Mouse (Mus musculus) stomach, embryonic 14.5 days (tissue): ENCODE results near the gene Slc22a14. TPM values are rescaled to one million over a fixed set of nuclear protein-coding genes. Genes with fewer than 3 reads are reported as not detected.
"Not testable (repeated sequence)": the region's sequence is repeated elsewhere in the genome, so short reads cannot be mapped to it uniquely, and the experiment has no call there.

Source experiments
- ATAC-seq: fragments of 200-750 bp; cut with Nextera tagmentation; 2 replicates; pipeline ENCODE4 v1.8.0; 2017; ENCODE audit warnings: low read depth, moderate TSS enrichment; ENCODE audit not compliant: insufficient number of reproducible peaks, insufficient read depth, low FRiP score
- H3K27ac ChIP-seq: fragments of 300-500 bp; sonication (generic); 2 replicates; pipeline ENCODE4 v1.5.1; 2014; ENCODE audit warnings: mild to moderate bottlenecking, low read length, moderate library complexity, mixed read lengths
- H3K27me3 ChIP-seq: fragments of 300-500 bp; sonication (generic); 2 replicates; pipeline ENCODE4 v1.6.1; 2014; ENCODE audit warnings: low read length, control low read depth, mixed read lengths; ENCODE audit not compliant: control insufficient read depth, insufficient read depth
- H3K36me3 ChIP-seq: fragments of 300-500 bp; sonication (generic); 2 replicates; pipeline ENCODE4 v1.6.1; 2014; ENCODE audit warnings: mild to moderate bottlenecking, control low read depth, low read length, moderate library complexity, mixed read lengths; ENCODE audit not compliant: control insufficient read depth, insufficient read depth
- H3K4me1 ChIP-seq: fragments of 300-500 bp; sonication (generic); 2 replicates; pipeline ENCODE4 v1.6.1; 2014; ENCODE audit warnings: low read length, control low read depth, mixed read lengths; ENCODE audit not compliant: control insufficient read depth, insufficient read depth
- H3K4me2 ChIP-seq: fragments of 300-500 bp; sonication (generic); replicated peaks from 2 replicates; pipeline ENCODE4 v1.6.1; 2014; ENCODE audit warnings: low read depth, low read length, control low read depth
- H3K4me3 ChIP-seq: fragments of 300-500 bp; sonication (generic); 2 replicates; pipeline ENCODE4 v1.5.1; 2014; ENCODE audit warnings: low read depth, low read length, control low read depth
- H3K9ac ChIP-seq: fragments of 300-500 bp; sonication (generic); replicated peaks from 2 replicates; pipeline ENCODE4 v1.6.1; 2014; ENCODE audit warnings: low read depth, mild to moderate bottlenecking, control low read depth, low read length, moderate library complexity, mixed read lengths
- H3K9me3 ChIP-seq: fragments of 300-500 bp; sonication (generic); 2 replicates; pipeline ENCODE4 v1.6.1; 2016; ENCODE audit warnings: low read depth, low read length, control low read depth; ENCODE audit not compliant: control insufficient read depth
- WGBS: fragments of 180-500 bp; shearing (Covaris S2); extraction: QIAGEN DNeasy Blood & Tissue Kit; methylation state at CpG from one replicate; pipeline ENCODE4 v1.1.7; 2014; 5-methylcytosine and 5-hydroxymethylcytosine counted together
- polyA plus RNA-seq: library from polyadenylated mRNA; unstranded; fragments of >200 nt; fragmentation: Nextera tagmentation; extraction: Ambion mirVana; gene quantifications from 2 replicates; pipeline ENCODE4 v1.2.1, GENCODE M21; 2014

The Slc22a14 gene
- polyA plus RNA-seq, 1 experiment from 2014 or later = not detected

GRCm38 (mm10) chr9:119370770-119371169 is 5.4 kb upstream of the Slc22a14 start:
- not testable (repeated sequence) for H3K9me3 ChIP-seq, H3K4me3 ChIP-seq, H3K4me1 ChIP-seq, H3K36me3 ChIP-seq, ATAC-seq, H3K27me3 ChIP-seq, H3K4me2 ChIP-seq, H3K9ac ChIP-seq, H3K27ac ChIP-seq
- 88% methylated on average over 4 of the region's 4 CpGs for WGBS

GRCm38 (mm10) chr9:119368367-119368766 is 3.0 kb upstream of the Slc22a14 start:
- ATAC-seq = no peak
- Histone ChIP-seq H3K9ac (no peak overlapping the region), H3K4me2 (no peak overlapping the region), H3K9me3 (no peaks in the 10 kb centered on the region), H3K36me3 (no peaks in the 10 kb centered on the region), H3K27ac (no peak overlapping the region), H3K4me3 (no peak overlapping the region), H3K27me3 (no peaks in the 10 kb centered on the region), H3K4me1 (no peaks in the 10 kb centered on the region)
- 90% methylated on average over 3 of the region's 3 CpGs for WGBS

- H3K36me3 ChIP-seq = no peaks in the 10 kb centered on the region
- no peak overlapping the region for H3K9ac ChIP-seq
- no peaks in the 10 kb centered on the region for H3K27me3 ChIP-seq
- no peak overlapping the region for H3K4me3 ChIP-seq
- H3K4me2 ChIP-seq = no peak overlapping the region
- H3K9me3 ChIP-seq = no peaks in the 10 kb centered on the region
- no peak overlapping the region for H3K27ac ChIP-seq
- H3K4me1 ChIP-seq = no peaks in the 10 kb centered on the region
- no peak for ATAC-seq
- WGBS = 81% methylated on average over 12 of the region's 12 CpGs
Observed at GRCm38 (mm10) chr9:119363229-119363628, 2.1 kb downstream of the Slc22a14 start.

DNA sequence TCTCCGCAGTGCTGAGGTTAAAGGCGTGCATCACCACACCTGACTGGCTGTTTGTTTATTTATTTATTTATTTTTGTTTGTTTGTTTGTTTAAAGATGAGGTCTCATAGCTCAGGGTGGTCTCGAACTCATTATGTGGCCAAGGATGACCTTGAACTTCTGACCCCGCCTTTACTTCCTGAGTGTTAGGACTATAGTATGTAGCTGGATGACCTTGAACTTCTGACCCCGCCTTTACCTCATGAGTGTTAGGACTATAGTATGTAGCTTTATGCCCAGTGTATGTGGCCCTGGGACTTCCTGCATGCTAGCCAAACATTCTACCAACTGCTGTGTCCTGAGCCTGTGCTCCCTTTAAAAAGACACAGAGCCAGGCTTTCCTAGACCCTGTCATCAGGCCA is 3.9 kb downstream of the Slc22a14 start:
- H3K4me3 ChIP-seq = no peak overlapping the region
- H3K9ac ChIP-seq = no peak overlapping the region
- H3K4me1 ChIP-seq = no peaks in the 10 kb centered on the region
- H3K4me2 ChIP-seq = no peak overlapping the region
- ATAC-seq = no peak
- H3K36me3 ChIP-seq = no peaks in the 10 kb centered on the region
- 86% methylated on average over 5 of the region's 5 CpGs for WGBS
- no peak overlapping the region for H3K27ac ChIP-seq
- H3K9me3 ChIP-seq = no peaks in the 10 kb centered on the region
- H3K27me3 ChIP-seq = no peaks in the 10 kb centered on the region

- peak overlapping the region; percentile 85 for H3K4me2 ChIP-seq
- H3K27ac ChIP-seq = no peak overlapping the region
- no peaks in the 10 kb centered on the region for H3K4me1 ChIP-seq
- H3K27me3 ChIP-seq = no peaks in the 10 kb centered on the region
- H3K9ac ChIP-seq = peak overlapping the region; percentile 57
- no peak for ATAC-seq
- no peaks in the 10 kb centered on the region for H3K9me3 ChIP-seq
- 40% methylated on average over 9 of the region's 9 CpGs for WGBS
- no peaks in the 10 kb centered on the region for H3K36me3 ChIP-seq
- H3K4me3 ChIP-seq = peak overlapping the region; percentile 70
Observed at GRCm38 (mm10) chr9:119358058-119358429, 7.3 kb downstream of the Slc22a14 start.

GRCm38 (mm10) chr9:119357331-119358057 is 7.9 kb downstream of the Slc22a14 start, which contains the start of gene Xylb:
Gene Xylb (plus strand): TSS chr9:119357381.
- no peaks in the 10 kb centered on the region for H3K27me3 ChIP-seq
- H3K36me3 ChIP-seq = no peaks in the 10 kb centered on the region
- peak within 1 kb of the TSS; percentile 85 for H3K4me2 ChIP-seq
- H3K4me3 ChIP-seq = peak within 1 kb of the TSS; percentile 70
- no peaks in the 10 kb centered on the region for H3K9me3 ChIP-seq
- H3K4me1 ChIP-seq = no peaks in the 10 kb centered on the region
- peak within 1 kb of the TSS; percentile 57 for H3K9ac ChIP-seq
- WGBS = 3% methylated on average over 65 of the region's 65 CpGs
- no peak within 1 kb of the TSS for H3K27ac ChIP-seq
- peak; percentile 89 for ATAC-seq

DNA sequence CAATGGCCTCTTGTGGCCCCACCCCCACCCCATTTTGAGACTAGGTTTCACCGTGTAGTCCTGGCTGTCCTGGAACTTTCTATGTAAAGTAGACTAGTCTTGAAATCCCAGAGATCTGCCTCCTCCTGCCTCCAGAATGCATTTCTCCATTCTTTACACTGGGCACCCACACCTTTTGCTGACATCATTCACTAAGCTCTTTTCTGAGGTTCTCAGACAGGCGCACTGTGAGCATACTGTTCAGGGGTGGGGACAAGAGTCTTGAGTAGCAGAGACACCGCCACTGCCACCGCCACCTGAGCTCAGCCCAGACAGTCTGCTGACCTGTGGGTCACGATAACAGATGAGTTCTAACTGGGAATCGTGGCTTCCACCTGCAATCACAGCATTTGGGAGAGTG is 9.4 kb downstream of the Slc22a14 start:
- no peak overlapping the region for H3K9ac ChIP-seq
- no peaks in the 10 kb centered on the region for H3K27me3 ChIP-seq
- H3K4me2 ChIP-seq = no peak overlapping the region
- H3K4me1 ChIP-seq = no peaks in the 10 kb centered on the region
- no peak for ATAC-seq
- H3K4me3 ChIP-seq = no peak overlapping the region
- 61% methylated on average over 6 of the region's 6 CpGs for WGBS
- H3K9me3 ChIP-seq = no peaks in the 10 kb centered on the region
- no peak overlapping the region for H3K27ac ChIP-seq
- peaks cover 6% of the 10 kb centered on the region; the same call in 1 of the 2 replicates for H3K36me3 ChIP-seq

- Histone ChIP-seq H3K27me3 (no peaks in the 10 kb centered on the region), H3K9me3 (no peaks in the 10 kb centered on the region), H3K9ac (no peak overlapping the region), H3K4me2 (no peak overlapping the region), H3K36me3 (peaks cover 14% of the 10 kb centered on the region; the same call in 1 of the 2 replicates), H3K27ac (no peak overlapping the region), H3K4me3 (no peak overlapping the region), H3K4me1 (no peaks in the 10 kb centered on the region)
- 52% methylated on average over 6 of the region's 6 CpGs for WGBS
- ATAC-seq = no peak
Observed at GRCm38 (mm10) chr9:119353926-119354325, 11.4 kb downstream of the Slc22a14 start.

- 26% methylated on average over 4 of the region's 4 CpGs for WGBS
- ATAC-seq = peak; percentile 73; the same call in 1 of the 2 replicates
- no peaks in the 10 kb centered on the region for H3K27me3 ChIP-seq
- H3K9ac ChIP-seq = no peak overlapping the region
- no peaks in the 10 kb centered on the region for H3K9me3 ChIP-seq
- no peak overlapping the region for H3K4me3 ChIP-seq
- no peak overlapping the region for H3K27ac ChIP-seq
- H3K36me3 ChIP-seq = peaks cover 29% of the 10 kb centered on the region; the same call in 1 of the 2 replicates
- no peak overlapping the region for H3K4me2 ChIP-seq
- H3K4me1 ChIP-seq = no peaks in the 10 kb centered on the region
Observed at GRCm38 (mm10) chr9:119352060-119352459, 13.3 kb downstream of the Slc22a14 start.
